12 mouse cellular contexts compared by ENCODE assay signal in the genomic region with DNA sequence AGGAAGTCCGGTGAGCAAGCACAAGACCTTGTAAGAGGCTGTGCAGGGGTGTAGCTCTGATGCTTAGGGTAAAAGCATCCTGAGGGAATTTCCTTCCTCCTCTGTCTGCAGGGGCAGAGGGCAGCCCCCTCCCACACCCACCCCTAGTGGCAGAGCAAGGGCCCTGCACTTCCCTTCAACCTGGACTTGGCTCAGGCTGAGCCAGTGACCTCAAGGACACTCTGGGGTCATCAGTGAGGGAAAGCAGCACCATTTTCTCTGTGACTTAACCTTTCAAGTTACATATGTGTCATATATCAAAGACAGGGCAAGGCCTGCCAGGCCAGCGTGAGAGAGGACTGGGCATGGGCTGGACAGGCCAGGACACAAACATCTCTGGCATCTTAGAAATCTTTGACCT. TPM values are rescaled to one million over a fixed set of nuclear protein-coding genes. Genes with fewer than 3 reads are reported as not detected.
A peak's percentile ranks its signal among the peaks of the same experiment; 100 is the strongest.
DNase-seq lines count a peak whose midpoint lies in the region; ATAC-seq and TF ChIP-seq lines count a peak whose summit lies in the region.
"Had no signal": no experiment of that assay in that cellular context is flagged by ENCODE, and none has a peak within 500 bp of the region (broad histone marks: within the 10 kb centered on the region; RNA-seq: fewer than 3 reads in every experiment).

No protein-coding gene starts in this region.

- no peak overlapping the region for H3K4me2 ChIP-seq in heart, embryonic 16.5 days (ENCODE audit: low read depth, low read length)
- H3K4me2 ChIP-seq in stomach, postnatal 0 days (replicated peaks; ENCODE audit: low read depth): no peak overlapping the region

- DNase-seq in heart, adult 11 months: no peak
- peak; percentile 35 for DNase-seq in lung, postnatal 10 days
- DNase-seq in lung, postnatal 25 days (ENCODE audit: low spot score): no peak
- peak; percentile 58 for DNase-seq in adrenal gland, postnatal 10 days
- no peak for DNase-seq in stomach, postnatal 0 days (ENCODE audit: low spot score)
- DNase-seq in testis, postnatal 10 days (ENCODE audit: low spot score): no peak
- DNase-seq: cerebellum, adult 11-12 months; kidney, postnatal 4 days had no signal

- peak; percentile 25 for TF ChIP-seq CTCF in stomach, postnatal 0 days (IDR thresholded peaks at IDR 0.05; ENCODE audit: low read depth)

- 0 out of 2 replicates have a peak overlapping the region, but pooled peaks have one; percentile 7 for H3K27ac ChIP-seq in heart, embryonic 16.5 days (ENCODE audit: low read length)
- H3K27ac ChIP-seq in stomach, postnatal 0 days (replicated peaks): no peak overlapping the region

- ATAC-seq in heart, embryonic 16.5 days (replicated peaks; ENCODE audit: extremely low read depth, insufficient read depth, low FRiP score): no peak
- no peak for ATAC-seq in stomach, postnatal 0 days (ENCODE audit: low FRiP score, low TSS enrichment)

- no peaks in the 10 kb centered on the region for H3K36me3 ChIP-seq in heart, embryonic 16.5 days (ENCODE audit: control insufficient read depth, insufficient read depth)
- no peaks in the 10 kb centered on the region for H3K36me3 ChIP-seq in stomach, postnatal 0 days (ENCODE audit: control insufficient read depth, insufficient read depth, low read length)

- WGBS in heart, embryonic 16.5 days: 54% methylated on average over 2 of the region's 2 CpGs
- 62% methylated on average over 2 of the region's 2 CpGs for WGBS in stomach, postnatal 0 days

- peaks cover 17% of the 10 kb centered on the region for H3K4me1 ChIP-seq in heart, embryonic 16.5 days (ENCODE audit: control insufficient read depth, insufficient read depth, low read length)
- 0 out of 2 replicates have a peak, but pooled peaks cover 3% of the 10 kb centered on the region for H3K4me1 ChIP-seq in stomach, postnatal 0 days (replicated peaks; ENCODE audit: control insufficient read depth, insufficient read depth)

- no peak overlapping the region for H3K4me3 ChIP-seq in heart, embryonic 16.5 days (ENCODE audit: low read length)
- H3K4me3 ChIP-seq in stomach, postnatal 0 days (ENCODE audit: low read depth, low read length): no peak overlapping the region

- H3K9ac ChIP-seq in heart, embryonic 16.5 days (ENCODE audit: low read length): no peak overlapping the region
- no peak overlapping the region for H3K9ac ChIP-seq in stomach, postnatal 0 days (ENCODE audit: low read length)

- H3K9me3 ChIP-seq in heart, embryonic 16.5 days (replicated peaks; ENCODE audit: control insufficient read depth, low read length): no peaks in the 10 kb centered on the region
- no peaks in the 10 kb centered on the region for H3K9me3 ChIP-seq in stomach, postnatal 0 days (ENCODE audit: control insufficient read depth, low read length)

- TF ChIP-seq EP300 in stomach, postnatal 0 days (optimal IDR thresholded peaks at IDR 0.05): no peak

- H3K27me3 ChIP-seq in heart, embryonic 16.5 days (ENCODE audit: control insufficient read depth, insufficient read depth, low read length): no peaks in the 10 kb centered on the region
- no peaks in the 10 kb centered on the region for H3K27me3 ChIP-seq in stomach, postnatal 0 days (ENCODE audit: control insufficient read depth, insufficient read depth, low read length)
- H3K27me3 ChIP-seq: CH12.LX had no signal

RNA-seq across cellular contexts. Expression of gene Dupd1, which starts 4.8 kb away (rescaled TPM):
- 0.54 TPM in 1 of 2 replicates, not detected in the other for polyA plus RNA-seq in heart, embryonic 16.5 days (2015; fragmentation: Nextera tagmentation; extraction: Ambion mirVana)
- 1 to 10 TPM; 2.1 to 4.1 TPM for total RNA-seq in adrenal gland, postnatal 10 days (2021)
- polyA plus RNA-seq in stomach, postnatal 0 days (2015; fragmentation: Nextera tagmentation; extraction: Ambion mirVana): not detected in 2 replicates
- total RNA-seq: CH12.LX had no signal
- polyA plus RNA-seq: lung, embryonic 16.5 days; small intestine, adult 2 months had no signal

RNA-seq across cellular contexts. Expression of gene Samd8, which starts 40.8 kb away (rescaled TPM):
- 8.0 and 9.1 TPM in 2 replicates for polyA plus RNA-seq in heart, embryonic 16.5 days (2015; fragmentation: Nextera tagmentation; extraction: Ambion mirVana)
- total RNA-seq in adrenal gland, postnatal 10 days (2021): 10 to 100 TPM; 26.3 to 29.8 TPM
- polyA plus RNA-seq in stomach, postnatal 0 days (2015; fragmentation: Nextera tagmentation; extraction: Ambion mirVana): 15.3 and 15.9 TPM in 2 replicates

RNA-seq across cellular contexts. Expression of gene Dusp13, which starts 41.4 kb away (rescaled TPM):
- not detected in 2 replicates for polyA plus RNA-seq in heart, embryonic 16.5 days (2015; fragmentation: Nextera tagmentation; extraction: Ambion mirVana)
- total RNA-seq in adrenal gland, postnatal 10 days (2021): 1 to 10 TPM in 1 of 2 experiments, under 1 TPM in 1; 0.36 to 3.4 TPM
- polyA plus RNA-seq in stomach, postnatal 0 days (2015; fragmentation: Nextera tagmentation; extraction: Ambion mirVana): 1.9 and 2.5 TPM in 2 replicates
- total RNA-seq: CH12.LX had no signal

Comparison
In these comparisons a context has a peak if more than half of its experiments do, and no peak if none do; other contexts are left out.
1. DNase-seq: peak in lung, postnatal 10 days (single experiment) and adrenal gland, postnatal 10 days (single experiment); none in heart, adult 11 months (single experiment), lung, postnatal 25 days (single experiment), stomach, postnatal 0 days (single experiment) and testis, postnatal 10 days (single experiment).